Comparison of ENCODE assay signal across 26 mouse cellular contexts in genomic region chr1:137042414-137043010, GRCm38 (mm10).
A peak's percentile ranks its signal among the peaks of the same experiment; 100 is the strongest.
DNase-seq lines count a peak whose midpoint lies in the region; ATAC-seq and TF ChIP-seq lines count a peak whose summit lies in the region.
"Had no signal": no experiment of that assay in that cellular context is flagged by ENCODE, and none has a peak within 500 bp of the region (broad histone marks: within the 10 kb centered on the region; RNA-seq: fewer than 3 reads in every experiment).

No protein-coding gene starts in this region.

- 0 out of 2 replicates have a peak, but pooled peaks have one; percentile 20 for ATAC-seq in midbrain, postnatal 0 days (ENCODE audit: low FRiP score)
- ATAC-seq: activated CD4-positive, CD25-positive, alpha-beta regulatory T cell, adult 4 months; forebrain, embryonic 14.5 days; forebrain, postnatal 0 days; hindbrain, postnatal 0 days; inflammation-experienced regulatory T-cells, adult 6 months had no signal

- no peak overlapping the region for H3K4me3 ChIP-seq in midbrain, postnatal 0 days (ENCODE audit: low read depth, low read length)
- H3K4me3 ChIP-seq: embryonic facial prominence, embryonic 12.5 days; embryonic facial prominence, embryonic 15.5 days; heart, embryonic 12.5 days; heart, embryonic 15.5 days; hindbrain, embryonic 10.5 days had no signal

- no peak for TF ChIP-seq CTCF in midbrain, postnatal 0 days (IDR thresholded peaks at IDR 0.05)

- no peaks in the 10 kb centered on the region for H3K9me3 ChIP-seq in midbrain, postnatal 0 days (ENCODE audit: low read length)
- H3K9me3 ChIP-seq: embryonic facial prominence, embryonic 12.5 days; embryonic facial prominence, embryonic 15.5 days; heart, embryonic 12.5 days; heart, embryonic 15.5 days; hindbrain, embryonic 10.5 days had no signal

- 68% methylated on average over 17 of the region's 17 CpGs for WGBS in midbrain, postnatal 0 days

- H3K4me1 ChIP-seq in midbrain, postnatal 0 days (ENCODE audit: insufficient read depth, low read length): no peaks in the 10 kb centered on the region
- H3K4me1 ChIP-seq: embryonic facial prominence, embryonic 12.5 days; embryonic facial prominence, embryonic 15.5 days; heart, embryonic 12.5 days; heart, embryonic 15.5 days; hindbrain, embryonic 10.5 days had no signal

- DNase-seq in heart, adult 11 months: peak; percentile 82
- DNase-seq in heart, adult 8-10 months (ENCODE audit: low spot score): no peak
- peak; percentile 58 for DNase-seq in retina, postnatal 1 day
- no peak for DNase-seq in retina, embryonic 14.5 days (ENCODE audit: low spot score)
- no peak for DNase-seq in midbrain, postnatal 0 days (ENCODE audit: low spot score)
- no peak for DNase-seq in kidney, adult 11 months
- DNase-seq: adrenal gland, adult 8-10 months; adrenal gland, postnatal 25 days; cerebellum, adult 11 months; cerebellum, adult 2 months; cerebellum, adult 9-11 months; cerebellum, postnatal 25 days; forebrain, postnatal 0 days; gastrocnemius, postnatal 25 days; heart, postnatal 10 days; heart, postnatal 36 days had no signal

- H3K4me2 ChIP-seq in midbrain, postnatal 0 days (ENCODE audit: low read depth, low read length, poor library complexity, severe bottlenecking): no peak overlapping the region
- H3K4me2 ChIP-seq: embryonic facial prominence, embryonic 12.5 days; embryonic facial prominence, embryonic 15.5 days; heart, embryonic 12.5 days; heart, embryonic 15.5 days; hindbrain, embryonic 14.5 days had no signal

- no peak overlapping the region for H3K27ac ChIP-seq in midbrain, postnatal 0 days (ENCODE audit: low read depth, low read length)
- H3K27ac ChIP-seq: embryonic facial prominence, embryonic 12.5 days; embryonic facial prominence, embryonic 15.5 days; heart, embryonic 15.5 days; hindbrain, embryonic 10.5 days; hindbrain, embryonic 14.5 days; hindbrain, postnatal 0 days had no signal

- H3K27me3 ChIP-seq in midbrain, postnatal 0 days (ENCODE audit: insufficient read depth, low read length): no peaks in the 10 kb centered on the region
- H3K27me3 ChIP-seq: embryonic facial prominence, embryonic 12.5 days; embryonic facial prominence, embryonic 15.5 days; heart, embryonic 12.5 days; heart, embryonic 15.5 days had no signal

- no peak overlapping the region for H3K9ac ChIP-seq in midbrain, postnatal 0 days (replicated peaks; ENCODE audit: low read length, poor library complexity, severe bottlenecking)
- H3K9ac ChIP-seq: embryonic facial prominence, embryonic 12.5 days; embryonic facial prominence, embryonic 15.5 days; forebrain, postnatal 0 days; heart, embryonic 12.5 days; heart, embryonic 15.5 days; hindbrain, embryonic 14.5 days had no signal

- no peaks in the 10 kb centered on the region for H3K36me3 ChIP-seq in midbrain, postnatal 0 days (ENCODE audit: insufficient read depth, low read length)
- H3K36me3 ChIP-seq: embryonic facial prominence, embryonic 12.5 days; embryonic facial prominence, embryonic 15.5 days; heart, embryonic 12.5 days; heart, embryonic 15.5 days; hindbrain, embryonic 10.5 days had no signal

Comparison
In these comparisons a context has a peak if more than half of its experiments do, and no peak if none do; other contexts are left out.
1. DNase-seq: peak in heart, adult 11 months (single experiment) and retina, postnatal 1 day (single experiment); none in heart, adult 8-10 months (single experiment), retina, embryonic 14.5 days (single experiment), midbrain, postnatal 0 days (single experiment) and kidney, adult 11 months (single experiment).